Mouse (Mus musculus) urinary bladder, postnatal 4 days (tissue): ENCODE measurements around the gene Ntf5.
"Not testable (repeated sequence)": the region's sequence is repeated elsewhere in the genome, so short reads cannot be mapped to it uniquely, and the experiment has no call there.

ENCODE experiments used
- DNase-seq, 2 experiments: peaks; one replicate each; pipeline ENCODE4 v3.0.0; 2021 to 2022; ENCODE audit warnings: low spot score in 2 of 2

Gene Ntf5

DNA sequence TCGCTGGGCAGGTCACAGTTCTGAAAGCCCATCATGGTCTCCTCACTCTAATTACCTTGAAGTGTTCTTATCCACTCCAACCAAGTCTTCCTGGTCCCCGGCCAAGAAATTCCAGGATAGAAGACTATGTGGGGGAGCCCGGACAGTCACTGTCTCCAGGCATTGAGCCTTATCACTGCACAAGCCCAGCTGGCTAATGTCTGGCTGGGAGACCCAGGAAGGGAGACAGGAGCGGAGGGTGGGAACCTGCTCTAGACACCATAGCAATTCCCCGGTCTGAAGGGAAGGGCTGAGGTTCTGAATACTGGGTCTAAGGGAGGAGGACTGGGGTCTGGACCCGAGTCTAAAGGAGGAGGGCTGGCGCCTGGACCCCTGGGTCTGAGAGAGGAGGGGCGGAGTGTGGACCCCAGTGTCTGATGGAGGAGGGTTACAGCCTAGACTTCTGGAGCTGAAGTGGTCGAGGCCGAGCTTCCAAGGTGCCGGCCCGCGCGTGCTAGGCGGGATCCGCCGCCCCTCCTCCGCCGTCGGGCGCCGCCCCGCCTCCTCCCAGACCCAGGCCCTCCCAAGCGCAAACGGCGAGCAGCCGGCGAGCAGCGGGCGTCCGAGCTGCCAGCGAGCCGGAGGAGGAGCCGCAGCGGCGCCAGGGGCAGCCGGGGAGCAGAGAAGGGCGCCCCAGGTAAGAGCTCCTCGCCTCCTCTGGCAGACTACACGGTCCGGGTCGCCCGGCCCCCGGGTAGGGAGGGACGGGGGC, at the start of gene Ntf5:
Ntf5 (plus strand) TSS at position 583 of the 751 bp plus-strand sequence.
- DNase-seq, result peak; percentile 60 to 70

DNA sequence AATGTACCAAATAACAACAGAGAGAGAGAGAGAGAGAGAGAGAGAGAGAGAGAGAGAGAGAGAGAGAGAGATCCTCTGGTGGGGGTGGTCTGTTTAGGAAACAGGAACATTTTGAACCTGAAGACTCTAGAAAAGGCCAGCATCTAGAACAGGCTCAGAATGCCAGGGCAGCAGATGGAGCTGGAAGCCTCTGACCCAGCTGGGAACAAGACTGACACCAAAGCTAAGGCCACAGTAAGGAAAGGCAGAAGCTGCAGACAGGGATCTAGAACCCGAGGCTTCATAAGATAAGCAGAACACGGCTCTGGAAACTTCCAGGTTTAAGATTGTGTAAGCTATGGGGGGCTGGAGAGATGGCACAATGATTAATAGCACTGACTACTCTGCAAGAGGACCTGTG, 49.5 kb upstream of the Ntf5 start:
- no peak for DNase-seq

DNA sequence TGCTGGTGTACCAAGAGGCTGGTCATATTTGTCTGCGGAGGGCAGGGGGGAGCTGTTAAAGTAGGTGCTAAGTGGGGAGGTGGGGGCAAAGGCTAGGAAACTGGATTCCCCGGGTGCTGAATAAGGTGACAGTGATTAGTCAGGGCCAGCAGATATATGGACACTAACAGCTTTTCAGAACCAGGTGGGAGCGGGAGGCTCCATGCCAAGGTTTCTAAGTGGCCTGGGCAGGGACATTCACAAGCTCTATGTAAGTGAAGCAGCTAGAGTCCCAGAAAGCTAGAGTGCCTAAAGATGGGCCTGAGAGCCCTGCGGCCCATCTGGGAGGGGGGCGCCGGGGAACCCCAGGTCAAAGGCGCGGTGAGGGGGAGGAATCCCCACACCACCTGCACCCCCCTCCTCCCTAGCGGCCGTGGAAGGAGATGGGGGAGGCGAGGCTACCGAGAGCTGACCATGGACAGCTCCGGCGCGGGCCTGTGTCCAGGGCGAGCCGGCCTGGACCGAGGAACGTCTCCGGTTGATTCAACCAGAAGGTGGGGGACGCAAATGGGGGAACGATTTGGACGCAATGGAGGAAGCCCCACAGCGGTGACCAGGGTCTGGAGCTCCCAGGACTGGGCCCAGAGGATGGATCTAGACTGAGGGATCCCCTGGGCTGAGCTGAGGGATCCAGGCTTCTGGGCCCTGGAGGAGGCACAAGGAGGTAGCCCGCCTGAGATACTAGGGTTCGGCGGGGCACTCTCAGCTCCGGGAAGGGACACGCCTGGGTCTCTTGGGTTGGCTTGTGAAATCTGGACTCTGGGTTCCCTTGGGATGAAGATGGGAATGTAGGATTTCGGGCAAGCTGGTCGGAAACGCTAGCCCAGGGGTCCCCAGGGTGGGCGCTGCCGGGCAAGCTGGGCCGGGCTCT, 47.5 kb upstream of the Ntf5 start:
- DNase-seq, result peak in 1 of 2 experiments; percentile 75

DNA sequence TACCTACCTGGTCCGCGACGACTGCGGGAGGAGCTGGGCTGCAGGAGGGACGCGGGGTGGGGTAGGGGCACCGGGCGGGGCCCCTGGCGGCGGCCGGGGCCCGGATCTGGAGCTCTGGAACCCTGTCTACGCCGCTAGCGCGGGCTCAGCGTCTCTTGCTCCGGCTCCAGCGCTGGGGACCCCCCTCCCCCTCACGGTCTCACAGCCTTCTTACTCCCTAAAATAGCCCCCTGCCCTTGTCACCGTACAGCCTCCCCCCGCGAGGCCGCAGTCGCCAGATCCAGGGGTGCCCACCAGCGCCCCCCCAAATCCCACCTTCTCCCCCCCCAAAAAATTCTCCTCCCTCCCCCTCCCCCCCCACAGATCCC, 46.9 kb upstream of the Ntf5 start, which contains the start of gene Ppfia3:
Ppfia3 (minus strand) TSS at position 368 of the 368 bp plus-strand sequence.
- DNase-seq, result no peak

DNA sequence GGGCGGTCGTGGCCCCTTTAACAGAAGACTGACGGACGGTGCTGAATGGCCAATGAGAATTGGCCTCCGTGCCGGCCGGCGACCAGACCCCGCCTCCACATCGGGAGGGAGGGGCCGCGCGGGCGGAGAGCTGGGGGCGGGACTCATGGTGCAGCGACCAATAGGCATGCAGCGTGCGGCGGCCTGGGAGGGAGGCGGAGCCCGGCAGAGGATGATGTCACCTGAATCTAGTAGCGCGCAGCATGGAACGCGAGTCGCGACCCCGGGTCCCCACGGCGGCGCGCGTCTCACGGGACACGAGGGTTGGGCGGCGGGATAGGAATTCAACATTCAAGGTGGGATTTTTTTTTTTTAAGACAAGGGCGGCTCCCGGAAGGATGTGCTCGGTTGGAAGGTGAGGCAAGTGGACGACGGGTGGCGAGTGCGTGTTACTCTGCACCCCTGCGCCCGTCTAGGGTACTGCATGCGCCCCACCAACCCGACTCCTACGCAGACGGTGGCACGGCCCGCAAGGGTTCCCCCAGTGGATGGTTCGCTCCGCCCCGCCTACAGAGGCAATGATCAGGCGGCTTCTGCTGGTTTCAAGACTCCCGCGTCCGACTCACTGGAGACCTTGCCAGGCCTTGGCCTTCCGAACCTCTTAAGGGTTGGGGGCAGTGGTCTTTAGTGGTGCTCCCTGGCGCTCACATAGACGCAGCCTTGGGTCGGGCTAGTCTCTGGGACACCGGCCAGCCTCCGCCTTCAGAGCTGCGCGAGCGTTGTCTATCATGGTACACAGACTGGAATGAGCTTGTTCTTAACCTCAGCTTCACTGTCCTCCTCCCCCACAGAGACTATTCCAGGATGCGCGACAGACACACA, 46.2 kb upstream of the Ntf5 start:
- DNase-seq, result peak; percentile 96 to 99

DNA sequence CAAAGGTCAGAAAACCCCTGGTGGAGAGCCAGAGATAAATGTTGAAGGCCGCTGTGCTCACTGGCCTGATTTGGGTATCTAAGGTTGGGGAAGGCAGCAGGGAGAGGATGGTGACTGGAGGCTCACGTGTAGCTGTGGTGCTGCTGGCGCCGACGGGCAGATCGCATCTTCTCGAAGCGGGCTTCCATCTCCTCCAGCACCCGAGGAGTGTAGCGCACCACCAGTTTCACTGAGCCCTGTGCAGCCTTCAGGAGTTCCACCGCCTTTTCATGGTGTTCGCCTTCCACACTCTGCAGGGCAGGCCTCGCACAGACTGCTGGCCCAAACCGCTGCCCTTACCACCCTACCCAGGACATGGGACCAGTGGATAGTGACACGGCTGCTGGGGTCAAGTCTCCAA, 45.3 kb upstream of the Ntf5 start:
- DNase-seq, result peak in 1 of 2 experiments; percentile 55

DNA sequence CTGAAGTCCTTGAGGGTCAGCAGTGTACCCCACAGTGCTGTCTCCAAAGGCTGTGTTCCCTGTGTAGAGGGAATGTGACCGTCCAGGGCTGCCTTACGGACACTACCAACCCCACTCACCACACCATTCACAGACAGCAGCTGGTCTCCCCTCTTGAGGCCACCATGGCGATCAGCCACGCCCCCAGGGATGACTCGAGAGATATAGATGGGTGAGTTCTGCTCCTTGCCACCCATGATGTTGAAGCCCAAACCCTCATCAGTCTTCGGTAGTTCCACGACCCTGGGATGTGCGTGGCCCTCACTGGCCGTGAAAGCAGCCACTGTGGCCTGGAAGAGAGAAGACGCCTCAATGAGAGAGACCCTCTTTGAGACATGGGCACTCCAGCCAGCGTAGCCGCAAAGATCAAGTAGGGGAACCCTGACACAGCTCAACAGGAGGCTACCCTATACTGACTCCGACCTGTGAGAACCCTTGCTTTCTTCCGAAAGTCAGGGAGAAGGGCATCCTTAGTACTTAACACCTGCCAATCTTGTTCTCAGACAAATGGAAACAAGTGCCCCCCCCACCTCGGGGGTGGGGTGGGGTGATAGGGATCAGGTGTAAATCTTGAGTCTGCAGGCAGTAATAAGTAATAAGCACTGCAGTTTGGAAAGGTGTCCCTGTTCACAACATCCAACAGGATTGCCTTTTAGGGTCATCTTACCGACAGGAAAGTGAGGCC, 44.3 kb upstream of the Ntf5 start:
- peak in 1 of 2 experiments; percentile 45 for DNase-seq

DNA sequence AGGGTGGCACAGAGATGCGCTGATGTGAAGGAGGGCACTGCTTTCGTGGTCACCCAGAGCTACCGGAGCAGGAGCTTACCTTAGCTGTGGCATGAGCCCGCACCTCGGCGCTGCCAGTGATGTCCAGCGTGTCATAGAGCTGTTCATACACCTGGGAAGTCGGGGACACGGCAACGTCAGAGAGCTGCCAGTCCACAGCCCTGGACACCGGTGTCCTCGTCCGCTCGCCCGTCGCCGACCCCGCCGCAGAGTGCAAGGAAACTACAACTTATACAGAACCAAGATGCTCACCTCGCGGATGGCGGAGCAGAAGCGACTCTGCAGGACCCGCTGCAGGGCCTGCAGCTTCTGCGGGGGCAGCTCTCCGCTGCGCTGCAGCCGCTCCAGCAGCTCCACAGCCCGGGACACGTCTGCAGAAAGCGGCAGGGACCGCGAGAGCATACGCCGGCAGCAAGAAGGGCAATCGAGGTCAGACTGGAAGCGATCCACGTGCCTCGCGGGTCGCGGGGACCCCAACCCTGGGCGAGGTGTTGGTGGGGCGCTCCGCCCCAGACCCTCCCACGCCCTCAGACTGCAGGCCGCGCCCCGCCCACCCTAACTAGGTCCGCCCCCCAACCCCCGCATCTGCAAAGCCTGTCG, 43.5 kb upstream of the Ntf5 start:
- DNase-seq, result no peak

DNA sequence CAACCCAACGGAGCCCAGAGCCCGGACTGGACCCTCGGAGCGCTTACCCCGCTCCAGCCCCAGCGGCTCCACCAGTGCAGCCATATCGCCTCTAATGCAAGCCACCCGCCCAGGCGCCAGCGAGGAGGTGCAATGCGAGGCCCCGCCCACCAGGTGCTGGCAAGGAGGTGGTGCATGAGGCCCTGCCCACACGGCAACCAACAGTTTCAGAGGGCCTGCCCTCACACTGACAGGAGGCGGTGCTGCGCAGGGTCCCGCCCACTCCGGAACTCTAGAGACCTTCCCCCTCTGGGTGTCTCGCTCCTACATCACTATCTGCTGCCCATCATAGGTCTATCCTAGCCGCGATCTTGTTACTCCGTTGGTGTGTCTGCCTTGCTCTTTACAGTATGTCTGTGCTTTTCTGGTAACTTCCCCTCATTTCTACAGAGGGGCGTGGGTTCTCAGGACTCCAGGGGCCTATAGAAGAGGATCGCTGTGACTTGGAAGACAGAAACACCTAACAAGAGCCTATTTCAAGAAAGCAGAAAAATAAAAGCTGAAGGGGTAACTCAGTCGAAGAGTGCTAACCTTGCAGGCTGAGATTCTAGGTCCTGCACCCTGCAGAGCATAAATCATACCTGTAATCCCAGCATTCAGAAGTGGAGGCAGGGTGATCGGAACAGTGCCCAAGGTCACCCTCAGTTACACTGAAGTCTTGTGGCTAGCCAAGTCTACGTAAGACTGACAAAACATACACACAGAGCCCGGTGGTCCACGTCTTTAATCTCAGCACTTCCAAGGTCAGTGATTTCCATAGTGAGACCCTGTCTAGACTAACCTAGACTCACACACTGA, 42.8 kb upstream of the Ntf5 start, which contains the start of gene Lin7b:
Lin7b (minus strand) TSS at position 109 of the 837 bp plus-strand sequence.
- DNase-seq, result peak; percentile 83 to 89

DNA sequence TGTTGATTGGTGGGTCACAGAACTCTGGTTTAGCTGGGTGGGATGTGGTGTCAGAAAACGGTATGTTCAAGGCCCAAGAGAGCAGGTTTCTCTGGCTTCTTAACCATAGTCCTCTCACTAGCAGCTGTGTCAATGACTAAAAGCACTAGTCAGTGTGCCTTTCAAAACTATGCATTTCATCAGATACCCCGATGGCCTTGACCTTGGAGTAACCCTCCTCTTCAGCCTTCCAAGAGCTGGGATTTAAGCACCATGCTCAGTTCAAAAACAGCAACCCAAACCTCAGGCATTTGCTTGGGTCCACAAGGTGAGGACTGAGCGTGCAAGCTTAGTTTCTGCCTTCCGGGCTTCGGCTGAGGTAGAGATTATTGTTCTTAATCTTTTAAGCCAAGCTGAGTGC, 41.1 kb upstream of the Ntf5 start:
- DNase-seq, result no peak

DNA sequence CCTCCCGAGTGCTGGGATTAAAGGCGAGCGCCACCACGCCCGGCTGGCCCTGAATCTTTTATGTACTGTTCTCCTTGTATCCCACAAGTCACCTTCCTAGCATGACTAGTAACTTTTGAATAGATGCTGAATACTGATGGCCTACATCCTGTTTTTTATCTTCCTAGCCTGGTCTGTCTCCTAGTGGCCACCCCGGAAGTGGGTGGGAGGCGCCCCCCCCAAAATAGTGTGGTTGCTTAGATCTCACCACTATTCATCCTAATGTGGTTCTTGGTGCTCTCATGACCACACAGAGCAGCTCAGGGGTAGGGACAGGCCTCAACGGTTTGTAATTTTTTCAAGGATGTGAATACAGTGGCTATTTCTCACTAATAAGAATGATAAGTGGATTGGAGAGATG, 38.9 kb upstream of the Ntf5 start:
- no peak for DNase-seq

DNA sequence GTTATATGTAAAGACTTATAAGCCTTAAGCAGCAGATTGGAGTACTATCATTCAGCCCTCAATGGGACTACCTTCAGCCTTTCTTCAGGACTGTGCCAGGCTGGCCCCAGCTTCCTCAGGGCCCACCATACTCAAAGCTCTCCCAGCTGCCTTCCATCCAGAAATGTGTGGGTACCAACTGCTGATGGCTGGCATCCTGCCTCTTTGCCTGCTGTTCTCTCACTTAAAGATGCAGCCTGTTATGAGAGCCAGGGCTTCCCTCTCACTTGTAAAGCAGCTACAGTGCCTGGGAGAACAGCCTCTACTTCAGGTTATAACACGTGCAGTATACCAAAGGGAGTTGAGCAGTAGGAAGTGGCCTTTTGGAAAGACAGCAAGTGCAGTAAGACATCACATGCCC, 37.4 kb upstream of the Ntf5 start:
- DNase-seq, result no peak

DNA sequence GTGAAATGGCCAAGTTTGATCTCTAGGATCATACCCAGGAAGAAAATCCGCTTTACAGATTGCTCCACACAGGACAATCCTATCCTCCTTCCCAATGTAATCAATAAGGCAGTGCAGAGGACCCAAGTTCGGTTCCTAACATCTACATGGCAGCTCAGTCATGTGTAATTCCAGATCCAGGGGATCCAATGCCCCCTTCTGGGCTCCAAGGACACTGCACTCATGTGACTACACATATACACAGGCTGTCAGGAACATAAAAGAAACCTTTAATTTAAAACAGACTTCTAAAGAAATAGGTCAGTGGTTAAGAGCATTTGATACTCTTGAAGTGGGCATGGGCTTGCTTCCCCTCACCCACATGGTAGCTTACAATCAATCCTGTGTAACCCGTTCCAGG, 27.4 kb upstream of the Ntf5 start:
- DNase-seq, result no peak

DNA sequence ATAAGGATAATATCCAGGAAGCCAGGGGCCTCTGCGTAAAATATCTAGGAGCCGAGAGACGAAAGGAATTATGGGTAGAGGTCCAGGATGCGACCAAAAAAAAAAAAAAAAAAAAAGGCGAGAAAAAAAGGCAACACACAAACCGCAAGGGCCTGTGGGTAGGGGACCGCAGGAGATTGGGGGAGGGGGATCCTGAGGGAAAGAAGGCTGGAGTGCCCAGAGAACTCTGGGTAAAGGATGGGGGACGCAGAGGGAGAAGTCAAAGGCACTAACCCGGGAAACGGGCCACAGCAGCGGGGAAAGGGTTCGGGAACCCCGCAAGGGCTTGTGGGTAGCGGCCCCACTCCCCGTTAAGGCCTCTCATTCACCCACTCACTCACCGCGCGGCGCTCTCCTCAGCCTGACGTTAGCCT, 18.4 kb upstream of the Ntf5 start:
- peak in 1 of 2 experiments; percentile 69 for DNase-seq

DNA sequence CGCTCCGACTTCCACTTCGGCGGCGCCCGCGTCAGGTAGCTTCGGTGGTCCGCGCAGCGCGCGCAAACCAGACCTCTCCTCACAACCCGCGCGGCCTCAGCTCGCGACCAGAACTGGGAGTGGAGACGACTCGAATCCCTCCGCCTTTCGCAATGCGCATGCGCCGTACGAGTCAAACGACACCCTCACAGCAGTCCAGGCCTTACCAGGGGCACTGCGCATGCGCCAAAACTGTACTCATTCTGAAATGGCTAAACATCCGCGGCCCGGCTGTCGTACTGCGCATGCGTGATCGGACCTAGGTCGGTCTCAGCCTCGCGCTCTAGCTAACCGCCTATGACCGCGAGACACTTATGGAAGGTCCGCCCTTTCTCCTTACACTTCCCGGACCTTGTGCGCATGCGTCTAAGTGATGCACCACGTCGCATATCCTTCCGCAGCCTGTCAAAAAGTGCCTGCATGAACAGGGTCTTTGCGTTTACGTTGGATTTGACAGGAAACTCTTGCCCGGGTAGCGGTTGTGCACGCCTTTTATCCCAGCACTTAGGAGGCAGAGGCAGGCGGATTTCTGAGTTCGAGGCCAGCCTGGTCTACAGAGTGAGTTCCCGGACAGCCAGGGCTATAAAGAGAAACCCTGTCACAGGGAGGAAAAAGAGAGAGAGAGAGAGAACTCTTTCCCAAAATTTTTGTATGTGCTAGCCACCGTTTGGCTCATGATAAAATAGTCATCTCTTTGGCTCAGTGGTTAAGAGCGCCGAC, 17.7 kb upstream of the Ntf5 start, which contains the start of gene Snrnp70:
Snrnp70 (minus strand) TSS at position 165 of the 759 bp plus-strand sequence.
- DNase-seq, result peak; percentile 100

DNA sequence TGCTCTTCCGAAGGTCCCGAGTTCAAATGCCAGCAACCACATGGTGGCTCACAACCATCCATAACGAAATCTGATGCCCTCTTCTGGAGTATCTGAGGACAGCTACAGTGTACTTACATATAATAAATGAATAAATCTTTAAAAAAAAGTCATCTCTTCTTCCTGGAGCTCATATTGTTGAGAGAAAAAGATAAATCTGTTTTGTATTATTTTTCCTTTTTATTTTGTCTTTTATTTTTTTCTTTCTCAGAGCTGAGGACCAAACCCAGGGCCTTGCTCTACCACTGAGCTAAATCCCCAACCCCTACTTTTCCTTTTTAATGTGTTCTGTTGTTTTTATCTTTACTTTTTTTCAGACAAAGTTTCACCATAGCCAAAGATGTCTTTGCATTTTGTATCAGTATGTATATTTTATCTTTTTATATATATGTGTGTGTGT, 17.1 kb upstream of the Ntf5 start:
- DNase-seq, result not testable (repeated sequence)

DNA sequence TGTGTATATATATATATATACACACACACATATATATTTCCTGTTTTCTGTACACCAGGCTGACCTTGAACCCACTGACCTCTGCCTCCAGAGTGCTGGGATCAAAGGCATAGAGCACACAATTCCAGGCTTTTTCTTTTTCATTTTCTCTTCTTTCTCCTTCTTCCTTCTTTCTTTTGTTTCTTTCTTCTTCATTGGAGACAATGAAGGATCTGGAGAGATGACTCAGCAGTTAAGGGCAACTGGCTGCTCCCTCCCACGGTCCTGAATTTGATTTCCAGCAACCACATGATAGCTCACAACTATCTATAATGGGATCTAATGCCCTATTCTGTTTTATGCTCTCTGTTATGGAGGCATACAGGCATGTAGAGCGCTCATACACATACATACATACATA, 16.7 kb upstream of the Ntf5 start:
- no peak for DNase-seq

DNA sequence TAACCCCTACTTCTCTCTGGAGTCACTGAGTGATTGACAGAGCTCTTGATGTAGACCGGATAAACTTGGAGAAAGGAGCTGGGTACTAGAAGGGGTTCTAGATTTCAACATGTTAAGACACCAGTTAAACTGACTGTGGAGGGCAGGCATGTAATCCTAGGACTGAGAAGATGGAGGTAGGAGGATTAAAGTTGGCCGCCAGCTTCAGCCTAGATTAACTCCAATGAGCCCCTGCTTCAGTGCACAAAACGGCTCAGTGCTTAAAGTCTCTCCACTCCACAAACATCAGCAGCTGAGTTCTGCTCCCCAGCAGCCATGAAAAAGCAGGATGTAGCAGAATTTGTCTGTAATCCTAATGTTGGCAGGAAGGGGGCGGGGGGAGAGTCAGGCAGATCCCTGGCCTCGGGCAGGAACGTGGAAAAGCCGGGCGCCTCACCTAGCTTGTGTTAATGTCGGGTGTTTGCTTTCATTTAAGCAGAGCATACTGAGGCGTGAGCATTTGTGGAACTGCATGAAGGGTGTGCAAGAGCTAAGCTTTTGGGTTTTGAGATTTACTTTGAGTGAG, 11.9 kb upstream of the Ntf5 start:
- DNase-seq, result peak in 1 of 2 experiments; percentile 45
